Mouse (Mus musculus): ENCODE results near the gene Sync. TPM values are rescaled to one million over a fixed set of nuclear protein-coding genes. Genes with fewer than 3 reads are reported as not detected.

Sync gene
- polyA plus RNA-seq, 1 experiment from 2014 or later: 11.7 TPM

Small RNA genes lying within 50 kb of the gene (microRNA-seq; reads per million reads assigned to microRNA genes)
- gene Gm22994 (ENCODE audit: borderline number of aligned reads): not detected

Other genes with a start within 250 kb of the Sync start
- gene Rnf19b, start 229.3 kb upstream of the Sync start, polyA plus RNA-seq (2014; fragmentation: Nextera tagmentation; extraction: Ambion mirVana): 9.7 and 11.3 TPM in 2 replicates
- gene Tmem54, start 182.1 kb upstream of the Sync start, polyA plus RNA-seq (2014; fragmentation: Nextera tagmentation; extraction: Ambion mirVana): 6.9 and 8.4 TPM in 2 replicates
- gene Hpca, start 165.6 kb upstream of the Sync start, polyA plus RNA-seq (2014; fragmentation: Nextera tagmentation; extraction: Ambion mirVana): 3.6 and 4.9 TPM in 2 replicates
- 28.4 and 29.1 TPM in 2 replicates for gene Fndc5, start 150.6 kb upstream of the Sync start, polyA plus RNA-seq (2014; fragmentation: Nextera tagmentation; extraction: Ambion mirVana)
- 12.6 and 15.5 TPM in 2 replicates for gene S100pbp, start 97.9 kb upstream of the Sync start, polyA plus RNA-seq (2014; fragmentation: Nextera tagmentation; extraction: Ambion mirVana)
- 74.9 and 78.3 TPM in 2 replicates for gene Yars, start 97.9 kb upstream of the Sync start, polyA plus RNA-seq (2014; fragmentation: Nextera tagmentation; extraction: Ambion mirVana)
- 6.1 and 6.2 TPM in 2 replicates for gene C77080, start 26.2 kb upstream of the Sync start, polyA plus RNA-seq (2014; fragmentation: Nextera tagmentation; extraction: Ambion mirVana)
- gene Rbbp4, start 47.8 kb downstream of the Sync start, polyA plus RNA-seq (2014; fragmentation: Nextera tagmentation; extraction: Ambion mirVana): 304 and 320 TPM in 2 replicates
- gene Zbtb8os, start 48.1 kb downstream of the Sync start, polyA plus RNA-seq (2014; fragmentation: Nextera tagmentation; extraction: Ambion mirVana): 37.1 and 45.0 TPM in 2 replicates
- gene Zbtb8a, start 90.5 kb downstream of the Sync start, polyA plus RNA-seq (2014; fragmentation: Nextera tagmentation; extraction: Ambion mirVana): 4.6 and 4.9 TPM in 2 replicates
- 1.3 TPM in 2 replicates for gene Zbtb8b, start 153.2 kb downstream of the Sync start, polyA plus RNA-seq (2014; fragmentation: Nextera tagmentation; extraction: Ambion mirVana)
- 27.7 and 29.0 TPM in 2 replicates for gene Bsdc1, start 174.0 kb downstream of the Sync start, polyA plus RNA-seq (2014; fragmentation: Nextera tagmentation; extraction: Ambion mirVana)
- not detected in 2 replicates for gene Tssk3, start 203.4 kb downstream of the Sync start, polyA plus RNA-seq (2014; fragmentation: Nextera tagmentation; extraction: Ambion mirVana)
- not detected in 2 replicates for gene Fam229a, start 203.6 kb downstream of the Sync start, polyA plus RNA-seq (2014; fragmentation: Nextera tagmentation; extraction: Ambion mirVana)
- 488 and 603 TPM in 2 replicates for gene Marcksl1, start 226.0 kb downstream of the Sync start, polyA plus RNA-seq (2014; fragmentation: Nextera tagmentation; extraction: Ambion mirVana)

All from embryonic facial prominence, embryonic 14.5 days (tissue).